Mouse (Mus musculus) testis, adult 2 months (tissue): ENCODE data around the gene Elovl6. TPM values are rescaled to one million over a fixed set of nuclear protein-coding genes. Genes with fewer than 3 reads are reported as not detected.

Experiments used
- H3K27ac ChIP-seq: fragments of 200-500 bp; 2 replicates; pipeline ENCODE4 v1.5.1; 2012; ENCODE audit warnings: low read depth, low read length; ENCODE audit not compliant: control insufficient read depth, insufficient read depth
- H3K27me3 ChIP-seq: fragments of 200-500 bp; 2 replicates; pipeline ENCODE4 v1.6.1; 2012; ENCODE audit warnings: mild to moderate bottlenecking, low read length, moderate library complexity; ENCODE audit not compliant: control insufficient read depth, insufficient read depth
- H3K36me3 ChIP-seq: fragments of 200-500 bp; 2 replicates; pipeline ENCODE4 v1.6.1; 2012; ENCODE audit warnings: mild to moderate bottlenecking, low read length; ENCODE audit not compliant: control insufficient read depth, insufficient read depth
- H3K4me1 ChIP-seq: fragments of 200-500 bp; 2 replicates; pipeline ENCODE4 v1.6.1; 2012; ENCODE audit warnings: low read length; ENCODE audit not compliant: control insufficient read depth, insufficient read depth
- H3K4me3 ChIP-seq: fragments of 200-500 bp; 2 replicates; pipeline ENCODE4 v1.5.1; 2012; ENCODE audit warnings: low read depth, mild to moderate bottlenecking, low read length, moderate library complexity, mixed read lengths; ENCODE audit not compliant: control insufficient read depth
- CTCF ChIP-seq: fragments of 200-500 bp; IDR thresholded peaks from 2 replicates; pipeline ENCODE4 v1.5.1; 2012; ENCODE audit warnings: low read depth, mild to moderate bottlenecking, inconsistent platforms, low read length, moderate library complexity; ENCODE audit not compliant: control insufficient read depth, insufficient read depth, insufficient replicate concordance
- POLR2A ChIP-seq: fragments of 200-500 bp; IDR thresholded peaks from 2 replicates; pipeline ENCODE4 v1.6.1; 2012; ENCODE audit warnings: low read depth, mild to moderate bottlenecking, inconsistent platforms, low read length, moderate library complexity; ENCODE audit not compliant: control insufficient read depth
- polyA plus RNA-seq: library from polyadenylated mRNA; depleted of rRNA; stranded (reverse); fragments of >200 nt; gene quantifications from 2 replicates; pipeline ENCODE4 v1.2.3, GENCODE M21; 2012

Elovl6 gene
- polyA plus RNA-seq, 1 experiment = 13.3 TPM

DNA sequence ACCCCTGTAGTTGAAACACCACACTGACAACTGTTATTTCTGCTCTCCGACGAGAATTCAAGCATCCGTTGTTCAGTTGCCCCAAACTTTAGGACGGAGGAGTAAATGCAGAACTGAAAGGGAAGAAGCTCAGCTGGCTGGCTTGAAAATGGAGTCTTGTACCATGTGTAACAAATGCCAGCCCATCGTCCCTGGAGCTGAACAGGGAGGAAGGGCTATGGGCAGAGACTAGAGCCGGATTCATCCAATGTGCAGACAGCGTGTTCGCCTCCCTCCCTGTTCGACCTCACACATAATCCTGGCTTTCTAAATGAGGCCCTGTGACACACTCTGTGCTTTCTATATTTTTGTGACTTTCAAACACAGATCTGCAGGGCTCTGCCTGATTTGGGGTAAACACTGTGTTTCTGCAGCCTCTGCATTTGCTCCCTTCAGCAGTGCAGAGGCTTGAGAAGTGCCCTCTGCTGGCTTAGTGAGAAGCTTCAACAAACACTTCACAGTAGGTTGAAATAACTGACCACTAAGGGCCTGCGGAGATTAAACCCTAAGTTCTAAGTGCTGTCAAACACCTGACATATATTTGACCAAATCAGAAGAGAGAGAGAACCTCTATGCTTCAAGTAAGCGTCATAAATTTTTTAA, 102.2 kb downstream of the Elovl6 start:
- Histone ChIP-seq H3K27me3 (no peaks in the 10 kb centered on the region), H3K36me3 (no peaks in the 10 kb centered on the region), H3K4me3 (no peak overlapping the region), H3K27ac (no peak overlapping the region), H3K4me1 (no peaks in the 10 kb centered on the region)
- TF ChIP-seq POLR2A (no peak), CTCF (no peak; the same call in 1 of the 2 replicates)

DNA sequence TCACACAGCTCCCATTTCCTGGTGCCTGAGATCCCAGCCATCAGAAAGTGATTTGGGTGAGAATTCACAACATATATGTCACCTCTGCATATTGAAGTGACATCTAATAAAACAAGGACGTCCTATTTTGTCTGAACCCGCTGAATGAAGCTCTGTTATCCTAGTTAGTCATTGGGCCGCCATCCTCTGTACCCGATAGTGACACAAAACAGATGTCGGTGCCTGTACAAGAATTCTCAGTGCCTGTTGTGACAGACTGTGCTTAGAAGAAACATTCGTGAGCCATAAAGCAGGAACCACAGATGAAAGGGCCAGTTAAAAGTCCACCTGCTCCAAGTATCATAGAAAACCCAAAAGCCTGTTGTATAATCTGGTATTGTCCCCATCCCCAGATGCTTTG, 105.3 kb downstream of the Elovl6 start:
- TF ChIP-seq POLR2A = no peak
- Histone ChIP-seq H3K4me3 (no peak overlapping the region), H3K4me1 (no peaks in the 10 kb centered on the region), H3K27ac (no peak overlapping the region), H3K27me3 (no peaks in the 10 kb centered on the region), H3K36me3 (no peaks in the 10 kb centered on the region)

DNA sequence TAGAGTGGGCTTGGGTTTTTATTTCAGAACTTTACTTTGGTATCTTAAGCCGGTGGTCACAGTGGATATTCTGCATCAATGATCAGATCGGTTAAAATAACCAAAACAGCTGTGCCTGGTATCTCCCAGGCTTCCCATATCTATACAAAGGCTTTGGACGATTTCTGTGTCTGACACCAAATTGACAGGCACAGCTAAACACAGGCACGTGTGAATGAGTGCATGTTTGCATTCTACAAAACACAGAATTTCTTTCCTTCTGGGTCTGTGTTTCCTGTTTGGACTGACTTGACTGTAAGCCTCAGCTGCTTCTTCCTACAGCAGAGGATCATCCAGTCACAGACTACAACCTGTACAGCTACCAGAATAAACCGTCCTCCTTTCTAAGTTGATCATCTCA, 107.5 kb downstream of the Elovl6 start:
- H3K27ac ChIP-seq = no peak overlapping the region
- no peaks in the 10 kb centered on the region for H3K4me1 ChIP-seq
- no peak overlapping the region for H3K4me3 ChIP-seq
- no peaks in the 10 kb centered on the region for H3K27me3 ChIP-seq
- no peak for TF ChIP-seq CTCF
- no peak for TF ChIP-seq POLR2A
- no peaks in the 10 kb centered on the region for H3K36me3 ChIP-seq

DNA sequence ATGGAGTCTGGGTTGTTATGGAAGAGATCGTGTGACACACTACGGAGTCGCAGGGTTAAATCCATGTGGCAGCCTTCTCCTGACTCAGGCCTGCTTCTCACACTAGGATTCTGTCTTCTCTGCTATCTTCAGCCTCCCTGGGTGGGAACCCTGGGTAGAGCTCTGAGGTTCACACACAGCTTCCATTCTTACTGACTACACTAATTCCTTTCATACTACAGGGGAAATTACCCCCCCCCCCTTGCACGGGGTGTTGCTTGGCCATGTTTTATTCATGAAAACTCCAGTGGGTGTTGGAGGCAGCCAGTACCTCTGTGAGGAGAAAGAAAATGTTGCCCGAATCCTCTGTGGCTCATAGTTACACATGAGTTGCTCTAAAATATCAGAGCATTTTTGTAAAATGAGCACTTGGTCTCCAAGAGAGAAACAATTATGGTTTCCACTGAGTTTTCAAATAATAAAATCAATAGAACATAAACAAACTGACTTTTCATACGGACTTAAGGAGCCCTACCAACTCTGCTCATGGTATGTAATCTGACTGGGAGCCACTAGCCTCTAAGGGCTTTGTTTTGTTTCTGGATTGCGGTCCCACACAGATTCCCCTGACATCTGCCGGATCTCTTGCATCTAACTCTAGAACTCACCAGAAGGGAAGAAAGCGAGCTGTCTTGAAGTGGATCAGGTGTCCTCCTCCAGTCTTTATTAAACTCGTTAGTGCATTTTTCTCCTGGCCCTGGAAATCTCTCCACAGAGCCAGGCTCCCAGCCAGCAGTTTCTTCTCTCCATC, 108.3 kb downstream of the Elovl6 start:
- Histone ChIP-seq H3K36me3 (no peaks in the 10 kb centered on the region), H3K27me3 (no peaks in the 10 kb centered on the region), H3K4me1 (no peaks in the 10 kb centered on the region), H3K4me3 (no peak overlapping the region), H3K27ac (no peak overlapping the region)
- TF ChIP-seq CTCF = no peak
- no peak for TF ChIP-seq POLR2A

DNA sequence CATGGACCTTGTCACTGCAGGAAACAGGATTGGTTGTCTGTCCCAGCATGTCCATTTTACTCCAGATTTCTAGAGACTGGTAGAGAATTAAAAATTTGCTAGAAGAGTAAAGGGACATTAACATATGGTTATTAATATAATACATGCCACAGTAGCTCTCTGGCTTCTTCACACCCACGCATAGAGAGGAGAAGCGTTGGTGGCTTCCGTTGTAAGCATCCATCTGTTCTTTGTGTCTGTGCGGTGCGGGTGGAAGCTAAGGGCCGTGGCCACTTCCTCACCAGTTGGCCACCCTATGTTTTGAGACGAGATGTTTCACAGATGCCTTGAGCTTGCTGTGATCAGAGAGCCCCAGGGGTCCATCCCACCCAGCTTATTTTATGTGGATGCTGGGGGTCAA, 109.5 kb downstream of the Elovl6 start:
- H3K27ac ChIP-seq = no peak overlapping the region
- H3K36me3 ChIP-seq = no peaks in the 10 kb centered on the region
- no peaks in the 10 kb centered on the region for H3K4me1 ChIP-seq
- no peaks in the 10 kb centered on the region for H3K27me3 ChIP-seq
- no peak overlapping the region for H3K4me3 ChIP-seq
- TF ChIP-seq POLR2A (no peak), CTCF (no peak)

DNA sequence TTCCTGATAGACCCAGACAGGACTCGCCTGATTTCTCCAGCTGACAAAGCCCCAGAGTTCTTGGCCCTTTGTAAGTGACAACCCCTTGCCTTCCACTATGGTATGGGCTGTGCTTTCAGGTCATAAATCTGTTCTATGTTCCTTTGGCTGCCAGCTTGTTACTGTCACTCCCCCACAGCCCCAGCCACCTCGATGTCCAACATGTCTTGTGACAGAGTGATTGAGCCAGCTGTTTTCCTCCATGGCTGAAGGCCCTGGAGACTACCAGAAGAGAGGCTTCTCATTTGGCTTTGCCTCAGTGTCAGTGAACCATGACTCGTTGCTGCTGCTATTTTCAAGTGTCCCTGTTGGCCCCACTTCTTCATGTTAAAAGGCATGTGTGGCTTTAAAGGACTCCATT, 113.3 kb downstream of the Elovl6 start:
- Histone ChIP-seq H3K27me3 (no peaks in the 10 kb centered on the region), H3K4me1 (no peaks in the 10 kb centered on the region), H3K27ac (no peak overlapping the region), H3K36me3 (no peaks in the 10 kb centered on the region), H3K4me3 (no peak overlapping the region)
- TF ChIP-seq CTCF (no peak), POLR2A (no peak)

DNA sequence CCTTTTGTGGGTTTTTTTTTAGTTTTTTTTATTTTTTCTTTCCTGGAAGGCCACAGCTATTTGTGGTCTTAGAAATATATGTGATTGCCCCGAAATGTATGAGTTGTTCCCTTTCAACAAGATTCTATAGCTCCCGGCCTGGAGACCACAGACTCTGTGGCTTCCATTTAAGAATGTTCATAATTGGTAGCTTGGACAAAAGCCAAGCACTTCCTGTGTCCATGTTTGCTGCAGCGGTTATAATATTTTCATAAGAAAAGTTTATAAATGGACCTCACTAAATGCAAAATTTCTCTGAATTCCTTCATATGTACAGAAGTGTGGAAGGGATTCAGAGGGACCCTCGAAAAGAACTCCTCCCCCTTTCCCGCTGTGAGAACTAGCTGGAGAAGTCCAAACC, 114.6 kb downstream of the Elovl6 start:
- Histone ChIP-seq H3K4me1 (no peaks in the 10 kb centered on the region), H3K4me3 (no peak overlapping the region), H3K27ac (no peak overlapping the region), H3K27me3 (no peaks in the 10 kb centered on the region), H3K36me3 (no peaks in the 10 kb centered on the region)
- TF ChIP-seq CTCF (no peak), POLR2A (no peak)
